Mouse (Mus musculus): ENCODE results near the gene Wdr89. TPM values are rescaled to one million over a fixed set of nuclear protein-coding genes. Genes with fewer than 3 reads are reported as not detected.

Wdr89 gene
- total RNA-seq, 2 experiments from 2014 or later, result 2.4 to 2.5 TPM

Other genes with a start within 250 kb of the Wdr89 start
- 10 to 100 TPM; 83.1 to 84.3 TPM for gene Ppp2r5e, start 73.3 kb downstream of the Wdr89 start, total RNA-seq (2021)
- gene Sgpp1, start 66.2 kb upstream of the Wdr89 start, total RNA-seq (2021), result 10 to 100 TPM; 31.7 to 32.6 TPM
- 10 to 100 TPM; 21.6 to 22.7 TPM for gene Syne2, start 148.6 kb upstream of the Wdr89 start, total RNA-seq (2021)